Mouse (Mus musculus): ENCODE measurements around the gene Scml4. TPM values are rescaled to one million over a fixed set of nuclear protein-coding genes. Genes with fewer than 3 reads are reported as not detected.

Scml4 gene
- total RNA-seq, 1 experiment, result 0.22 TPM

DNA sequence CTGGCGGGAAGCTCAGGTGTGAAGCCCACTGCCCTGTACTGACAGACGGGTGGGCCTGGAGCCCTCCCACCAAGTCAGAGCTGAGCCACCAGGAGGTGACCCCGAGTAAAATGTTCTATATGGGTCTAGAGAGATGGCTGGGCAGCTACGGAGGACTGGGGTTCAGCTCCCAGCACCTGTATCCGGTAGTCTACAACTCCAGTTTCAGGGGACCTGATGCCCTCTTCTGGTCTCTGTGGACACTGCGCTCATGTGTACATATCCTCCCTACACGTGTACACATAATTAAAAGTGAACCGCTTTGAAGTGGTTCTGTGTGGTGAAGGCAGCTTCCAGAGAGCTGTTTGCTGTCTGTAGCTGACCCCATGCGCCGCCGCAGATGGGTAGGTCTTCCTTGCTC, 20.1 kb upstream of the Scml4 start:
- H3K4me3 ChIP-seq (ENCODE audit: insufficient read depth in 1 of 2, low read depth in 1 of 2, low read length in 2 of 2, poor library complexity in 1 of 2, severe bottlenecking in 1 of 2), result no peak overlapping the region
- no peaks in the 10 kb centered on the region for H3K9me3 ChIP-seq (ENCODE audit: control insufficient read depth, insufficient read depth, low read depth, low read length)
- no peaks in the 10 kb centered on the region for H3K36me3 ChIP-seq (ENCODE audit: control insufficient read depth, insufficient read depth, low read length, poor library complexity, severe bottlenecking)
- in situ Hi-C loops (cut with MboI; ENCODE audit: low sequenced_read_pairs in 2 of 2, unreplicated experiment in 2 of 2), result loop anchor here in 1 of 2 experiments (5.0 kb wide), 1 partner anchor 147 kb away; no protein-coding TSS in a partner anchor
- TF ChIP-seq ZC3H11A (IDR thresholded peaks at IDR 0.05; ENCODE audit: borderline replicate concordance, low read depth, low read length) (no peak), HCFC1 (IDR thresholded peaks at IDR 0.05; ENCODE audit: borderline replicate concordance, insufficient read depth, low read length) (no peak), ZNF384 (IDR thresholded peaks at IDR 0.05; ENCODE audit: low read depth, low read length) (no peak), CHD2 (IDR thresholded peaks at IDR 0.05; ENCODE audit: low read depth, low read length) (no peak), MAFK (IDR thresholded peaks at IDR 0.05; ENCODE audit: insufficient read depth, low read depth, low read length) (no peak)
- no peak for DNase-seq (ENCODE audit: low read depth, low spot score)
- peaks cover 0 to 4% of the 10 kb centered on the region in 2 experiments; a peak in 1 of 4 replicates for H3K4me1 ChIP-seq (ENCODE audit: control insufficient read depth in 2 of 2, insufficient read depth in 2 of 2, low read length in 2 of 2, poor library complexity in 1 of 2)
- no peak overlapping the region for H3K9ac ChIP-seq (ENCODE audit: insufficient read depth, low read depth, low read length, poor library complexity, severe bottlenecking)
- no peak overlapping the region for H3K27ac ChIP-seq (ENCODE audit: insufficient read depth, low read depth, low read length, poor library complexity, severe bottlenecking)

DNA sequence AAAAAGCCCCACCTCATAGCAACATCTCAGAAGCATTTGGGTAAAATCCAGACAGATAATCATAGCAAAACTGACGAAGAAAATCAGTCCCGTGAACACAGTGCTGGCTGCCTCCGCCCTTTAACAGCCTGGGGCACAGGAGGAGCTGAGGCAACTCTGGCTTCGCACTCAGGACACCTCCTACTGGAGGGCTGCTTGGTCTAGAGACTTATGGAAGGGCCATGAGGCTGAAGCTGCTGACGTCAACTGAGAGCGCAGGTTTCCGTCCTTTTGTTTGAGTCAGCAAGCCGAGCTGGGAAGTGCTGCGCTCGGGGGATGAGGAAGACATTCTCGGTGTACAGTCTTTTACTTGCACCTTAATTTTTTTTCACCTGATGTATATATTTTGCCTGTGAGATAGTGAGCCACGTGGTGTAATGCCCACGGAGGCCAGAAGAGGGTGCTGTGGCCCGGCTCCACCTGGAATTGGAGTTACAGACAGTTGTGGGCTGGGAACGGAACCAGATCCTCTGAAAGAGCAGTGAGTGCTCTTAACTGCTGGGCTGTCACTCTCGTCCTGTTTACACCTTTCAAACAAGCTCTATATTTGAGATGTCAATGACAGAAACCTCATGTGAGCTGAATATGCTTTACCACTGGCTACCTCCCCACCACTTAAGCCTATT, 18.5 kb upstream of the Scml4 start:
- no peak overlapping the region for H3K27ac ChIP-seq (ENCODE audit: insufficient read depth, low read depth, low read length, poor library complexity, severe bottlenecking)
- no peak for DNase-seq (ENCODE audit: low read depth, low spot score)

GRCm38 (mm10) chr10:42842358-42842757, 17.8 kb upstream of the Scml4 start:
- H3K27ac ChIP-seq (ENCODE audit: insufficient read depth, low read depth, low read length, poor library complexity, severe bottlenecking), result no peak overlapping the region
- DNase-seq (ENCODE audit: low read depth, low spot score), result no peak
- no peak overlapping the region for H3K4me3 ChIP-seq (ENCODE audit: insufficient read depth in 1 of 2, low read depth in 1 of 2, low read length in 2 of 2, poor library complexity in 1 of 2, severe bottlenecking in 1 of 2)
- H3K36me3 ChIP-seq (ENCODE audit: control insufficient read depth, insufficient read depth, low read length, poor library complexity, severe bottlenecking), result no peaks in the 10 kb centered on the region
- TF ChIP-seq ZNF384 (IDR thresholded peaks at IDR 0.05; ENCODE audit: low read depth, low read length) (no peak), CHD2 (IDR thresholded peaks at IDR 0.05; ENCODE audit: low read depth, low read length) (no peak), MAFK (IDR thresholded peaks at IDR 0.05; ENCODE audit: insufficient read depth, low read depth, low read length) (no peak), HCFC1 (IDR thresholded peaks at IDR 0.05; ENCODE audit: borderline replicate concordance, insufficient read depth, low read length) (no peak), ZC3H11A (IDR thresholded peaks at IDR 0.05; ENCODE audit: borderline replicate concordance, low read depth, low read length) (no peak)
- in situ Hi-C loops (cut with MboI; ENCODE audit: low sequenced_read_pairs in 2 of 2, unreplicated experiment in 2 of 2), result loop anchor here in 1 of 2 experiments (5.0 kb wide), 1 partner anchor 145 kb away; no protein-coding TSS in a partner anchor
- H3K4me1 ChIP-seq (ENCODE audit: control insufficient read depth in 2 of 2, insufficient read depth in 2 of 2, low read length in 2 of 2, poor library complexity in 1 of 2), result peaks cover 0 to 3% of the 10 kb centered on the region in 2 experiments; a peak in 1 of 4 replicates
- H3K9ac ChIP-seq (ENCODE audit: insufficient read depth, low read depth, low read length, poor library complexity, severe bottlenecking), result no peak overlapping the region
- no peaks in the 10 kb centered on the region for H3K9me3 ChIP-seq (ENCODE audit: control insufficient read depth, insufficient read depth, low read depth, low read length)

More for the DNA sequence above, 18.5 kb upstream of the Scml4 start:
- no peak for TF ChIP-seq ZC3H11A (IDR thresholded peaks at IDR 0.05; ENCODE audit: borderline replicate concordance, low read depth, low read length)
- no peak for TF ChIP-seq HCFC1 (IDR thresholded peaks at IDR 0.05; ENCODE audit: borderline replicate concordance, insufficient read depth, low read length)
- TF ChIP-seq MAFK (IDR thresholded peaks at IDR 0.05; ENCODE audit: insufficient read depth, low read depth, low read length), result no peak
- no peak for TF ChIP-seq ZNF384 (IDR thresholded peaks at IDR 0.05; ENCODE audit: low read depth, low read length)
- no peak for TF ChIP-seq CHD2 (IDR thresholded peaks at IDR 0.05; ENCODE audit: low read depth, low read length)
- in situ Hi-C loops (cut with MboI; ENCODE audit: low sequenced_read_pairs in 2 of 2, unreplicated experiment in 2 of 2), result loop anchor here in 1 of 2 experiments (5.0 kb wide), 1 partner anchor 146 kb away; no protein-coding TSS in a partner anchor
- Histone ChIP-seq H3K9me3 (ENCODE audit: control insufficient read depth, insufficient read depth, low read depth, low read length) (no peaks in the 10 kb centered on the region), H3K4me3 (ENCODE audit: insufficient read depth in 1 of 2, low read depth in 1 of 2, low read length in 2 of 2, poor library complexity in 1 of 2, severe bottlenecking in 1 of 2) (no peak overlapping the region), H3K4me1 (ENCODE audit: control insufficient read depth in 2 of 2, insufficient read depth in 2 of 2, low read length in 2 of 2, poor library complexity in 1 of 2) (no peaks in the 10 kb centered on the region; a peak in 1 of 4 replicates), H3K36me3 (ENCODE audit: control insufficient read depth, insufficient read depth, low read length, poor library complexity, severe bottlenecking) (no peaks in the 10 kb centered on the region), H3K9ac (ENCODE audit: insufficient read depth, low read depth, low read length, poor library complexity, severe bottlenecking) (no peak overlapping the region)

- no peak overlapping the region for H3K27ac ChIP-seq (ENCODE audit: insufficient read depth, low read depth, low read length, poor library complexity, severe bottlenecking)
- H3K9me3 ChIP-seq (ENCODE audit: control insufficient read depth, insufficient read depth, low read depth, low read length), result no peaks in the 10 kb centered on the region
- in situ Hi-C loops (cut with MboI; ENCODE audit: low sequenced_read_pairs in 2 of 2, unreplicated experiment in 2 of 2), result loop anchor here in 1 of 2 experiments (5.0 kb wide), 1 partner anchor 144 kb away; no protein-coding TSS in a partner anchor
- TF ChIP-seq ZNF384 (IDR thresholded peaks at IDR 0.05; ENCODE audit: low read depth, low read length) (no peak), HCFC1 (IDR thresholded peaks at IDR 0.05; ENCODE audit: borderline replicate concordance, insufficient read depth, low read length) (no peak), ZC3H11A (IDR thresholded peaks at IDR 0.05; ENCODE audit: borderline replicate concordance, low read depth, low read length) (no peak), MAFK (IDR thresholded peaks at IDR 0.05; ENCODE audit: insufficient read depth, low read depth, low read length) (no peak)
- H3K9ac ChIP-seq (ENCODE audit: insufficient read depth, low read depth, low read length, poor library complexity, severe bottlenecking), result no peak overlapping the region
- no peak for DNase-seq (ENCODE audit: low read depth, low spot score)
- no peak overlapping the region for H3K4me3 ChIP-seq (ENCODE audit: insufficient read depth in 1 of 2, low read depth in 1 of 2, low read length in 2 of 2, poor library complexity in 1 of 2, severe bottlenecking in 1 of 2)
- peaks cover 0 to 3% of the 10 kb centered on the region in 2 experiments; a peak in 1 of 4 replicates for H3K4me1 ChIP-seq (ENCODE audit: control insufficient read depth in 2 of 2, insufficient read depth in 2 of 2, low read length in 2 of 2, poor library complexity in 1 of 2)
- no peaks in the 10 kb centered on the region for H3K36me3 ChIP-seq (ENCODE audit: control insufficient read depth, insufficient read depth, low read length, poor library complexity, severe bottlenecking)
Observed at GRCm38 (mm10) chr10:42843416-42843815, 16.8 kb upstream of the Scml4 start.
